Mouse (Mus musculus): ENCODE measurements around the gene Efl1. TPM values are rescaled to one million over a fixed set of nuclear protein-coding genes. Genes with fewer than 3 reads are reported as not detected.

The Efl1 gene
- polyA plus RNA-seq, 1 experiment from 2014 or later: 21.1 TPM

GRCm38 (mm10) chr7:82785335-82785934 is 137.0 kb downstream of the Efl1 start:
- Histone ChIP-seq H3K36me3 (ENCODE audit: control insufficient read depth, insufficient read depth, low read length) (no peaks in the 10 kb centered on the region), H3K4me1 (replicated peaks; ENCODE audit: control insufficient read depth, insufficient read depth, low read length) (peaks cover 3% of the 10 kb centered on the region), H3K9ac (ENCODE audit: low read length) (no peak overlapping the region), H3K4me3 (ENCODE audit: low read length) (no peak overlapping the region), H3K9me3 (ENCODE audit: control insufficient read depth, low read length) (no peaks in the 10 kb centered on the region), H3K4me2 (ENCODE audit: low read depth, low read length) (no peak overlapping the region), H3K27ac (ENCODE audit: low read length) (no peak overlapping the region), H3K27me3 (ENCODE audit: control insufficient read depth, insufficient read depth, low read depth, low read length) (no peaks in the 10 kb centered on the region)
- WGBS: 68% methylated on average over 6 of the region's 6 CpGs
- 0 out of 2 replicates have a peak, but pooled peaks have one; percentile 66 for ATAC-seq (ENCODE audit: low read depth)

- Histone ChIP-seq H3K4me3 (ENCODE audit: low read length) (no peak overlapping the region), H3K27me3 (ENCODE audit: control insufficient read depth, insufficient read depth, low read depth, low read length) (no peaks in the 10 kb centered on the region), H3K27ac (ENCODE audit: low read length) (no peak overlapping the region), H3K36me3 (ENCODE audit: control insufficient read depth, insufficient read depth, low read length) (no peaks in the 10 kb centered on the region), H3K9me3 (ENCODE audit: control insufficient read depth, low read length) (no peaks in the 10 kb centered on the region), H3K4me2 (ENCODE audit: low read depth, low read length) (no peak overlapping the region), H3K9ac (ENCODE audit: low read length) (no peak overlapping the region), H3K4me1 (replicated peaks; ENCODE audit: control insufficient read depth, insufficient read depth, low read length) (peaks cover 3% of the 10 kb centered on the region)
- ATAC-seq (ENCODE audit: low read depth): peak; percentile 39; the same call in 1 of the 2 replicates
- 71% methylated on average over 2 of the region's 2 CpGs for WGBS
These were observed 137.7 kb downstream of the Efl1 start for GRCm38 (mm10) chr7:82785970-82786647.

- H3K27me3 ChIP-seq (ENCODE audit: control insufficient read depth, insufficient read depth, low read depth, low read length): no peaks in the 10 kb centered on the region
- no peaks in the 10 kb centered on the region for H3K36me3 ChIP-seq (ENCODE audit: control insufficient read depth, insufficient read depth, low read length)
- no peak overlapping the region for H3K27ac ChIP-seq (ENCODE audit: low read length)
- peaks cover 17% of the 10 kb centered on the region for H3K4me1 ChIP-seq (replicated peaks; ENCODE audit: control insufficient read depth, insufficient read depth, low read length)
- 18% methylated on average over 2 of the region's 2 CpGs for WGBS
- no peak overlapping the region for H3K4me2 ChIP-seq (ENCODE audit: low read depth, low read length)
- no peak overlapping the region for H3K9ac ChIP-seq (ENCODE audit: low read length)
- H3K9me3 ChIP-seq (ENCODE audit: control insufficient read depth, low read length): no peaks in the 10 kb centered on the region
- ATAC-seq (ENCODE audit: low read depth): no peak
- no peak overlapping the region for H3K4me3 ChIP-seq (ENCODE audit: low read length)
These were observed 144.2 kb downstream of the Efl1 start for GRCm38 (mm10) chr7:82792644-82793043.

GRCm38 (mm10) chr7:82793111-82793510 is 144.7 kb downstream of the Efl1 start:
- Histone ChIP-seq H3K9ac (ENCODE audit: low read length) (no peak overlapping the region), H3K4me2 (ENCODE audit: low read depth, low read length) (no peak overlapping the region), H3K9me3 (ENCODE audit: control insufficient read depth, low read length) (no peaks in the 10 kb centered on the region), H3K36me3 (ENCODE audit: control insufficient read depth, insufficient read depth, low read length) (no peaks in the 10 kb centered on the region), H3K27me3 (ENCODE audit: control insufficient read depth, insufficient read depth, low read depth, low read length) (no peaks in the 10 kb centered on the region), H3K4me1 (replicated peaks; ENCODE audit: control insufficient read depth, insufficient read depth, low read length) (peaks cover 17% of the 10 kb centered on the region), H3K4me3 (ENCODE audit: low read length) (no peak overlapping the region), H3K27ac (ENCODE audit: low read length) (no peak overlapping the region)
- WGBS: 96% methylated on average over 1 of the region's 1 CpGs
- ATAC-seq (ENCODE audit: low read depth): no peak

GRCm38 (mm10) chr7:82794542-82794941 is 146.1 kb downstream of the Efl1 start:
- peaks cover 17% of the 10 kb centered on the region for H3K4me1 ChIP-seq (replicated peaks; ENCODE audit: control insufficient read depth, insufficient read depth, low read length)
- H3K27me3 ChIP-seq (ENCODE audit: control insufficient read depth, insufficient read depth, low read depth, low read length): no peaks in the 10 kb centered on the region
- ATAC-seq (ENCODE audit: low read depth): peak; percentile 80
- 30% methylated on average over 1 of the region's 1 CpGs for WGBS
- H3K36me3 ChIP-seq (ENCODE audit: control insufficient read depth, insufficient read depth, low read length): no peaks in the 10 kb centered on the region
- no peak overlapping the region for H3K9ac ChIP-seq (ENCODE audit: low read length)
- H3K9me3 ChIP-seq (ENCODE audit: control insufficient read depth, low read length): no peaks in the 10 kb centered on the region
- H3K27ac ChIP-seq (ENCODE audit: low read length): peak overlapping the region; percentile 57
- no peak overlapping the region for H3K4me3 ChIP-seq (ENCODE audit: low read length)
- no peak overlapping the region for H3K4me2 ChIP-seq (ENCODE audit: low read depth, low read length)

GRCm38 (mm10) chr7:82802206-82802605 is 153.8 kb downstream of the Efl1 start:
- H3K4me3 ChIP-seq (ENCODE audit: low read length): no peak overlapping the region
- no peak overlapping the region for H3K27ac ChIP-seq (ENCODE audit: low read length)
- H3K4me1 ChIP-seq (replicated peaks; ENCODE audit: control insufficient read depth, insufficient read depth, low read length): no peaks in the 10 kb centered on the region
- 52% methylated on average over 4 of the region's 4 CpGs for WGBS
- no peak for ATAC-seq (ENCODE audit: low read depth)
- no peak overlapping the region for H3K9ac ChIP-seq (ENCODE audit: low read length)
- H3K27me3 ChIP-seq (ENCODE audit: control insufficient read depth, insufficient read depth, low read depth, low read length): no peaks in the 10 kb centered on the region
- H3K9me3 ChIP-seq (ENCODE audit: control insufficient read depth, low read length): no peaks in the 10 kb centered on the region
- no peaks in the 10 kb centered on the region for H3K36me3 ChIP-seq (ENCODE audit: control insufficient read depth, insufficient read depth, low read length)
- no peak overlapping the region for H3K4me2 ChIP-seq (ENCODE audit: low read depth, low read length)

GRCm38 (mm10) chr7:82808257-82808656 is 159.8 kb downstream of the Efl1 start:
- WGBS: 55% methylated on average over 4 of the region's 4 CpGs
- Histone ChIP-seq H3K4me2 (ENCODE audit: low read depth, low read length) (no peak overlapping the region), H3K9ac (ENCODE audit: low read length) (no peak overlapping the region), H3K27me3 (ENCODE audit: control insufficient read depth, insufficient read depth, low read depth, low read length) (no peaks in the 10 kb centered on the region), H3K36me3 (ENCODE audit: control insufficient read depth, insufficient read depth, low read length) (no peaks in the 10 kb centered on the region), H3K9me3 (ENCODE audit: control insufficient read depth, low read length) (no peaks in the 10 kb centered on the region), H3K4me1 (replicated peaks; ENCODE audit: control insufficient read depth, insufficient read depth, low read length) (peaks cover 15% of the 10 kb centered on the region), H3K27ac (ENCODE audit: low read length) (no peak overlapping the region), H3K4me3 (ENCODE audit: low read length) (no peak overlapping the region)
- peak; percentile 13; the same call in 1 of the 2 replicates for ATAC-seq (ENCODE audit: low read depth)

- H3K36me3 ChIP-seq (ENCODE audit: control insufficient read depth, insufficient read depth, low read length): no peaks in the 10 kb centered on the region
- H3K27me3 ChIP-seq (ENCODE audit: control insufficient read depth, insufficient read depth, low read depth, low read length): no peaks in the 10 kb centered on the region
- H3K9me3 ChIP-seq (ENCODE audit: control insufficient read depth, low read length): no peaks in the 10 kb centered on the region
- ATAC-seq (ENCODE audit: low read depth): no peak
- H3K4me3 ChIP-seq (ENCODE audit: low read length): no peak overlapping the region
- no peak overlapping the region for H3K27ac ChIP-seq (ENCODE audit: low read length)
- H3K4me1 ChIP-seq (replicated peaks; ENCODE audit: control insufficient read depth, insufficient read depth, low read length): peaks cover 15% of the 10 kb centered on the region
- H3K4me2 ChIP-seq (ENCODE audit: low read depth, low read length): no peak overlapping the region
- 57% methylated on average over 5 of the region's 5 CpGs for WGBS
- no peak overlapping the region for H3K9ac ChIP-seq (ENCODE audit: low read length)
These were observed 160.7 kb downstream of the Efl1 start for GRCm38 (mm10) chr7:82809126-82809525.

- H3K27ac ChIP-seq (ENCODE audit: low read length): peak overlapping the region; percentile 74
- no peak overlapping the region for H3K9ac ChIP-seq (ENCODE audit: low read length)
- ATAC-seq (ENCODE audit: low read depth): no peak
- H3K9me3 ChIP-seq (ENCODE audit: control insufficient read depth, low read length): no peaks in the 10 kb centered on the region
- peak overlapping the region; percentile 41 for H3K4me2 ChIP-seq (ENCODE audit: low read depth, low read length)
- H3K27me3 ChIP-seq (ENCODE audit: control insufficient read depth, insufficient read depth, low read depth, low read length): no peaks in the 10 kb centered on the region
- H3K4me3 ChIP-seq (ENCODE audit: low read length): no peak overlapping the region
- no peaks in the 10 kb centered on the region for H3K36me3 ChIP-seq (ENCODE audit: control insufficient read depth, insufficient read depth, low read length)
- peaks cover 15% of the 10 kb centered on the region for H3K4me1 ChIP-seq (replicated peaks; ENCODE audit: control insufficient read depth, insufficient read depth, low read length)
- 29% methylated on average over 5 of the region's 5 CpGs for WGBS
These were observed 162.4 kb downstream of the Efl1 start for GRCm38 (mm10) chr7:82810799-82811139.

All from lung, embryonic 16.5 days (tissue).